Mouse (Mus musculus): ENCODE measurements around the gene Nt5dc3.

- TF ChIP-seq CTCF (IDR thresholded peaks at IDR 0.05; ENCODE audit: extremely low read depth, insufficient read depth, low read length): no peak
- TF ChIP-seq POLR2A (IDR thresholded peaks at IDR 0.05; ENCODE audit: extremely low read depth, insufficient read depth, low read length): no peak
Measured at GRCm38 (mm10) chr10:86771701-86772100, 7.1 kb upstream of the Nt5dc3 start.
